Mouse (Mus musculus): ENCODE measurements around the gene Prss44.

GRCm38 (mm10) chr9:110774403-110775268 lies 39.2 kb upstream of the Prss44 start:
- TF ChIP-seq GATA1 (IDR thresholded peaks at IDR 0.05; ENCODE audit: borderline replicate concordance, low read length) (no peak), FLI1 (IDR thresholded peaks at IDR 0.05; ENCODE audit: low read length) (no peak)

Measured in megakaryocyte, embryonic 14.5 days (primary cell).